Mouse (Mus musculus): ENCODE results near the gene Rhbdl2. TPM values are rescaled to one million over a fixed set of nuclear protein-coding genes. Genes with fewer than 3 reads are reported as not detected.

Gene Rhbdl2
- polyA plus RNA-seq, 1 experiment from 2014 or later: 0.25 TPM

DNA sequence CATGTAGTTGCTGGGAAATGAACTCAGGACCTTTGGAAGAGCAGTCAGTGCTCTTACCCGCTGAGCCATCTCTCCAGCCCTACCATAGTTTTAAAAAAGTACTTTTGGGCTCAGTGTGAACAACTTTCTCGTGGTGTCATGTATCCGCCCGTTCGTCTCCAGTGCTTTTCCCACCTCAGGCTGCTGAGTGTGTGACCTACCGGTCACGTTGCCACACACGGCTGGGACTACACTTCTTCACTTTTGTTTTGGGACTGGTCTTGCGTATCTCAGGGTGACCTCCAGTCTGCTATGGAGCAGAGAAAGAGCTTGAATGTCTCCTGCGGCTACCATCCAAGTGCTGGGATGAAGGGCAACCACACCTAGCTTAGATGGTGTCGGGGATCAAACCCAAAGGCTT, 20.6 kb downstream of the Rhbdl2 start:
- DNase-seq (ENCODE audit: low spot score) (no peak), ATAC-seq (no peak)
- TF ChIP-seq CTCF (IDR thresholded peaks at IDR 0.05) (no peak), EP300 (IDR thresholded peaks at IDR 0.05) (no peak)
- no peak overlapping the region for H3K4me3 ChIP-seq (ENCODE audit: low read depth, low read length)
- H3K9me3 ChIP-seq (ENCODE audit: low read length): no peaks in the 10 kb centered on the region
- no peak overlapping the region for H3K9ac ChIP-seq (replicated peaks; ENCODE audit: low read depth)
- 79% methylated on average over 11 of the region's 11 CpGs for WGBS
- H3K27me3 ChIP-seq (replicated peaks; ENCODE audit: insufficient read depth, low read length): no peaks in the 10 kb centered on the region
- no peaks in the 10 kb centered on the region for H3K4me1 ChIP-seq (ENCODE audit: insufficient read depth, low read depth, low read length)
- H3K27ac ChIP-seq (ENCODE audit: low read length): no peak overlapping the region
- no peaks in the 10 kb centered on the region for H3K36me3 ChIP-seq (ENCODE audit: insufficient read depth, low read length)
- no peak overlapping the region for H3K4me2 ChIP-seq (replicated peaks; ENCODE audit: low read depth, low read length)

DNA sequence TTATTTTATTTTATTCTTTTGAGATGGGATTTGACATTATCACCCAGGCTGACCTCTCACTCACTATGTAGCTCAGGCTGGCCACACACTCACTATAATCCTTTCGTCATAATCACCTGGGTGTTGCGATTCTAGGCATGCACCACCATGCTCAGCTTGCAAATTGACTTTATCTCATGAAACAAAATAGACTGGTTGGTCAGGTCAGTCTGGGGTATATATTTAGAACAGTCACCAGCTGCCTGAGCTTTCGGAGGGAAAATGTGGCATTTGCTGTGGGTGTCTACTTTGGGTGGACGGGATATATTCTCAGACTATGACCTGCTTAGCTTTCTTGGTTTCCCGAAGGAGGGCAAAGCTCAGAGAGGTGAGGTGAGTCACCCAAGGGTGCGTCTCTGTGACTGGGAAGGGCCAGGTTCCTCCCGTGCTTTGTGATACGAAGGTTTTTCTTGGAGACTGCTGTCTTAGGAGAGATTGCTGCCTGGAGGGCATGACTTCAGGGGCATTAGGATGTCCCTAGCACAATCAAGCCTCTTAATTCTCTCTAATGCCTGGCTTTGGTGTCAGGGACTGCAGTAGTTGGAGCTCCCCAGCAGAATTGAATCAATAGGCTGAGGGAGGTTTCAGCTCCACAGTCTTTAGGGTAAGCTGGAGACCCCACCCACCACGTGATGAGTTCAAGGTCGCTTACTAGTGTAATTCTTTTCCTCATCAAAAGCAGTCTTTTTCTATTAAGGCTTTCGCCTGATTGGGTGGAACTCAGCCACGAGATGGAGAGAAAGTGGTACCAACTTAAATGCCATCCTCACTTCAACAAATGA, 23.0 kb downstream of the Rhbdl2 start:
- Histone ChIP-seq H3K27me3 (replicated peaks; ENCODE audit: insufficient read depth, low read length) (no peaks in the 10 kb centered on the region), H3K4me2 (replicated peaks; ENCODE audit: low read depth, low read length) (no peak overlapping the region), H3K36me3 (ENCODE audit: insufficient read depth, low read length) (no peaks in the 10 kb centered on the region), H3K9ac (replicated peaks; ENCODE audit: low read depth) (no peak overlapping the region), H3K9me3 (ENCODE audit: low read length) (no peaks in the 10 kb centered on the region), H3K27ac (ENCODE audit: low read length) (no peak overlapping the region), H3K4me1 (ENCODE audit: insufficient read depth, low read depth, low read length) (no peaks in the 10 kb centered on the region), H3K4me3 (ENCODE audit: low read depth, low read length) (no peak overlapping the region)
- TF ChIP-seq CTCF (IDR thresholded peaks at IDR 0.05): no peak
- TF ChIP-seq EP300 (IDR thresholded peaks at IDR 0.05): no peak
- DNase-seq (ENCODE audit: low spot score) (no peak), ATAC-seq (no peak)
- 77% methylated on average over 12 of the region's 12 CpGs for WGBS

GRCm38 (mm10) chr4:123812525-123812924, 24.9 kb downstream of the Rhbdl2 start:
- Histone ChIP-seq H3K36me3 (ENCODE audit: insufficient read depth, low read length) (no peaks in the 10 kb centered on the region), H3K4me3 (ENCODE audit: low read depth, low read length) (no peak overlapping the region), H3K9me3 (ENCODE audit: low read length) (no peaks in the 10 kb centered on the region), H3K4me2 (replicated peaks; ENCODE audit: low read depth, low read length) (no peak overlapping the region), H3K4me1 (ENCODE audit: insufficient read depth, low read depth, low read length) (no peaks in the 10 kb centered on the region), H3K27me3 (replicated peaks; ENCODE audit: insufficient read depth, low read length) (no peaks in the 10 kb centered on the region), H3K27ac (ENCODE audit: low read length) (no peak overlapping the region), H3K9ac (replicated peaks; ENCODE audit: low read depth) (no peak overlapping the region)
- DNase-seq (ENCODE audit: low spot score) (no peak), ATAC-seq (no peak)
- 79% methylated on average over 3 of the region's 3 CpGs for WGBS
- no peak for TF ChIP-seq EP300 (IDR thresholded peaks at IDR 0.05)
- TF ChIP-seq CTCF (IDR thresholded peaks at IDR 0.05): 0 out of 2 replicates have a peak, but pooled peaks have one; percentile 6

- Histone ChIP-seq H3K4me2 (replicated peaks; ENCODE audit: low read depth, low read length) (no peak overlapping the region), H3K4me1 (ENCODE audit: insufficient read depth, low read depth, low read length) (no peaks in the 10 kb centered on the region), H3K9me3 (ENCODE audit: low read length) (no peaks in the 10 kb centered on the region), H3K27ac (ENCODE audit: low read length) (no peak overlapping the region), H3K9ac (replicated peaks; ENCODE audit: low read depth) (no peak overlapping the region), H3K27me3 (replicated peaks; ENCODE audit: insufficient read depth, low read length) (no peaks in the 10 kb centered on the region), H3K36me3 (ENCODE audit: insufficient read depth, low read length) (no peaks in the 10 kb centered on the region), H3K4me3 (ENCODE audit: low read depth, low read length) (no peak overlapping the region)
- TF ChIP-seq EP300 (IDR thresholded peaks at IDR 0.05): no peak
- no peak for TF ChIP-seq CTCF (IDR thresholded peaks at IDR 0.05)
- DNase-seq (ENCODE audit: low spot score): no peak
- WGBS: 42% methylated on average over 7 of the region's 7 CpGs
- ATAC-seq: no peak
These were observed 26.4 kb downstream of the Rhbdl2 start for GRCm38 (mm10) chr4:123814030-123814501.

GRCm38 (mm10) chr4:123819093-123819610, 31.5 kb downstream of the Rhbdl2 start:
- no peaks in the 10 kb centered on the region for H3K4me1 ChIP-seq (ENCODE audit: insufficient read depth, low read depth, low read length)
- no peak overlapping the region for H3K4me3 ChIP-seq (ENCODE audit: low read depth, low read length)
- no peak overlapping the region for H3K9ac ChIP-seq (replicated peaks; ENCODE audit: low read depth)
- peak; percentile 64 for DNase-seq (ENCODE audit: low spot score)
- no peak overlapping the region for H3K27ac ChIP-seq (ENCODE audit: low read length)
- H3K4me2 ChIP-seq (replicated peaks; ENCODE audit: low read depth, low read length): no peak overlapping the region
- 52% methylated on average over 4 of the region's 4 CpGs for WGBS
- no peaks in the 10 kb centered on the region for H3K9me3 ChIP-seq (ENCODE audit: low read length)
- H3K36me3 ChIP-seq (ENCODE audit: insufficient read depth, low read length): no peaks in the 10 kb centered on the region
- peak; percentile 38; the same call in 1 of the 2 replicates for ATAC-seq
- TF ChIP-seq CTCF (IDR thresholded peaks at IDR 0.05) (peak; percentile 73), EP300 (IDR thresholded peaks at IDR 0.05) (no peak)
- H3K27me3 ChIP-seq (replicated peaks; ENCODE audit: insufficient read depth, low read length): no peaks in the 10 kb centered on the region

- Histone ChIP-seq H3K4me1 (ENCODE audit: insufficient read depth, low read depth, low read length) (no peaks in the 10 kb centered on the region), H3K4me2 (replicated peaks; ENCODE audit: low read depth, low read length) (no peak overlapping the region), H3K36me3 (ENCODE audit: insufficient read depth, low read length) (no peaks in the 10 kb centered on the region), H3K9ac (replicated peaks; ENCODE audit: low read depth) (no peak overlapping the region), H3K9me3 (ENCODE audit: low read length) (no peaks in the 10 kb centered on the region), H3K4me3 (ENCODE audit: low read depth, low read length) (no peak overlapping the region), H3K27me3 (replicated peaks; ENCODE audit: insufficient read depth, low read length) (no peaks in the 10 kb centered on the region), H3K27ac (ENCODE audit: low read length) (no peak overlapping the region)
- TF ChIP-seq CTCF (IDR thresholded peaks at IDR 0.05) (no peak), EP300 (IDR thresholded peaks at IDR 0.05) (no peak)
- DNase-seq (ENCODE audit: low spot score) (no peak), ATAC-seq (no peak)
- WGBS: 80% methylated on average over 8 of the region's 8 CpGs
These were observed 54.5 kb downstream of the Rhbdl2 start for GRCm38 (mm10) chr4:123842126-123842525.
